Mouse (Mus musculus) Patski (cell line): ENCODE measurements around the gene Ubox5. TPM values are rescaled to one million over a fixed set of nuclear protein-coding genes. Genes with fewer than 3 reads are reported as not detected.
A peak's percentile ranks its signal among the peaks of the same experiment; 100 is the strongest.
"Not testable (repeated sequence)": the region's sequence is repeated elsewhere in the genome, so short reads cannot be mapped to it uniquely, and the experiment has no call there.

ENCODE experiments used
- ATAC-seq: fragments of 100-300 bp; one replicate; pipeline ENCODE4 v1.8.0; 2021
- CTCF ChIA-PET: fragments of 350-600 bp; sonication (Branson Sonifier 250); formaldehyde crosslinking; loops from one replicate; lab custom pipeline; 2022; ENCODE audit warnings: inconsistent platforms; lab: Charles Lee
- POLR2A ChIA-PET: fragments of 350-600 bp; sonication (Branson Sonifier 250); formaldehyde crosslinking; loops from one replicate; lab custom pipeline; 2022; ENCODE audit warnings: antibody characterized with exemption, inconsistent platforms; lab: Charles Lee
- DNase-seq: peaks from one replicate; pipeline ENCODE4 v3.0.0-alpha.2; 2011; ENCODE audit warnings: low read depth, low spot score
- H3K27me3 ChIP-seq: fragments of 371-371 bp; one replicate; pipeline ENCODE4 v1.5.1; 2021
- CTCF ChIP-seq: fragments of 100-300 bp; IDR thresholded peaks from one replicate; pipeline ENCODE4 v1.5.1; 2021
- in situ Hi-C: fragments of 300-500 bp; cut with MboI; formaldehyde crosslinking; loops from 3 replicates; pipeline ENCODE4 v1.11.1; 2018; ENCODE audit warnings: low pct_unique_long_range_greater_than_20kb, mixed read lengths
- polyA plus RNA-seq: library from polyadenylated mRNA; unstranded; gene quantifications from one replicate; pipeline ENCODE4 v1.2.3, GENCODE M21; 2021

Gene Ubox5
- polyA plus RNA-seq, 1 experiment from 2014 or later, result 8.9 TPM

GRCm38 (mm10) chr2:130653760-130654159 lies 23.9 kb upstream of the Ubox5 start:
- ChIA-PET CTCF (no interaction called here), POLR2A (no interaction called here)
- in situ Hi-C loops, result no loop called here
- H3K27me3 ChIP-seq, result no peaks in the 10 kb centered on the region
- no peak for TF ChIP-seq CTCF
- ATAC-seq (no peak), DNase-seq (no peak)

- POLR2A ChIA-PET, result no interaction called here
- no peak for TF ChIP-seq CTCF
- H3K27me3 ChIP-seq, result no peaks in the 10 kb centered on the region
- ATAC-seq, result no peak
- in situ Hi-C loops, result no loop called here
- no peak for DNase-seq
- CTCF ChIA-PET, result no interaction called here
Observed at GRCm38 (mm10) chr2:130653303-130653702, 23.5 kb upstream of the Ubox5 start.

- CTCF ChIA-PET, POLR2A ChIA-PET, ATAC-seq, DNase-seq, H3K27me3 ChIP-seq, in situ Hi-C loops: not testable (repeated sequence)
Observed at GRCm38 (mm10) chr2:130649028-130649427, 19.2 kb upstream of the Ubox5 start.

- CTCF ChIA-PET, result no interaction called here
- in situ Hi-C loops, result no loop called here
- POLR2A ChIA-PET, result interaction anchor here (1.3 kb wide), 1 partner anchor 9 kb away, joined by 3 read pairs; no protein-coding TSS in a partner anchor
- DNase-seq (no peak), ATAC-seq (no peak)
- TF ChIP-seq CTCF, result no peak
- H3K27me3 ChIP-seq, result no peaks in the 10 kb centered on the region
Observed at GRCm38 (mm10) chr2:130645198-130645597, 15.4 kb upstream of the Ubox5 start.

GRCm38 (mm10) chr2:130642684-130643369 lies 13.0 kb upstream of the Ubox5 start, which contains the start of gene Lzts3:
TSS of gene Lzts3 (minus strand) at chr2:130642803.
- no peak for DNase-seq
- peak; percentile 95 for ATAC-seq
- ChIA-PET CTCF (no interaction called here), POLR2A (interaction anchor here (0.6 to 0.9 kb wide), 3 partner anchors 10 to 821 kb away, joined by 3 to 4 read pairs (median 3); no protein-coding TSS in a partner anchor)
- no peaks in the 10 kb centered on the region for H3K27me3 ChIP-seq
- in situ Hi-C loops, result no loop called here
- no peak for TF ChIP-seq CTCF

- in situ Hi-C loops, result no loop called here
- no peak for ATAC-seq
- DNase-seq, result no peak
- POLR2A ChIA-PET, result interaction anchor here (0.6 to 0.9 kb wide), 2 partner anchors 10 to 821 kb away, joined by 3 to 4 read pairs; no protein-coding TSS in a partner anchor
- TF ChIP-seq CTCF, result no peak
- CTCF ChIA-PET, result interaction anchor here (1.1 kb wide), 1 partner anchor 9 kb away, joined by 3 read pairs; no protein-coding TSS in a partner anchor
- no peaks in the 10 kb centered on the region for H3K27me3 ChIP-seq
Observed at GRCm38 (mm10) chr2:130642197-130642660, 12.4 kb upstream of the Ubox5 start.

GRCm38 (mm10) chr2:130641351-130642025 lies 11.7 kb upstream of the Ubox5 start:
- H3K27me3 ChIP-seq, result no peaks in the 10 kb centered on the region
- ATAC-seq (no peak), DNase-seq (no peak)
- ChIA-PET CTCF (interaction anchor here (1.1 kb wide), 1 partner anchor 9 kb away, joined by 3 read pairs; no protein-coding TSS in a partner anchor), POLR2A (interaction anchor here (0.9 kb wide), 1 partner anchor 9 kb away, joined by 4 read pairs; no protein-coding TSS in a partner anchor)
- in situ Hi-C loops, result no loop called here
- TF ChIP-seq CTCF, result no peak

- POLR2A ChIA-PET, result interaction anchor here (0.6 kb wide), 1 partner anchor 116 kb away, joined by 4 read pairs; no protein-coding TSS in a partner anchor
- DNase-seq (no peak), ATAC-seq (no peak)
- CTCF ChIA-PET, result interaction anchor here (1.9 kb wide), 1 partner anchor 13 kb away, joined by 4 read pairs; no protein-coding TSS in a partner anchor
- no peaks in the 10 kb centered on the region for H3K27me3 ChIP-seq
- no peak for TF ChIP-seq CTCF
- in situ Hi-C loops, result no loop called here
Observed at GRCm38 (mm10) chr2:130639276-130639675, 9.4 kb upstream of the Ubox5 start.

GRCm38 (mm10) chr2:130638101-130638611 lies 8.3 kb upstream of the Ubox5 start:
- ChIA-PET POLR2A (no interaction called here), CTCF (interaction anchor here (1.9 kb wide), 1 partner anchor 12 kb away, joined by 4 read pairs; no protein-coding TSS in a partner anchor)
- DNase-seq (no peak), ATAC-seq (no peak)
- in situ Hi-C loops, result no loop called here
- no peak for TF ChIP-seq CTCF
- H3K27me3 ChIP-seq, result no peaks in the 10 kb centered on the region

GRCm38 (mm10) chr2:130635847-130636246 lies 6.0 kb upstream of the Ubox5 start:
- CTCF ChIA-PET, result no interaction called here
- no peaks in the 10 kb centered on the region for H3K27me3 ChIP-seq
- in situ Hi-C loops, result no loop called here
- ATAC-seq (no peak), DNase-seq (no peak)
- POLR2A ChIA-PET, result no interaction called here
- TF ChIP-seq CTCF, result no peak
